Mouse (Mus musculus): ENCODE results near the gene Smarcc2. TPM values are rescaled to one million over a fixed set of nuclear protein-coding genes. Genes with fewer than 3 reads are reported as not detected.

Gene Smarcc2
- 31.0 and 34.6 TPM in 2 replicates for polyA plus RNA-seq (2015; fragmentation: Nextera tagmentation; extraction: Ambion mirVana)

GRCm38 (mm10) chr10:128458719-128459408 lies at the start of gene Smarcc2:
TSS of gene Smarcc2 (plus strand) at chr10:128459248.

GRCm38 (mm10) chr10:128411211-128412054 lies 47.6 kb upstream of the Smarcc2 start, which contains the start of the genes Nabp2 and Rnf41:
TSS of gene Nabp2 (minus strand) at chr10:128411492.
TSS of gene Rnf41 (plus strand) at chr10:128411657.

GRCm38 (mm10) chr10:128493695-128494666 lies 34.9 kb downstream of the Smarcc2 start, which contains the start of gene Myl6:
TSS of gene Myl6 (minus strand) at chr10:128494145.

DNA sequence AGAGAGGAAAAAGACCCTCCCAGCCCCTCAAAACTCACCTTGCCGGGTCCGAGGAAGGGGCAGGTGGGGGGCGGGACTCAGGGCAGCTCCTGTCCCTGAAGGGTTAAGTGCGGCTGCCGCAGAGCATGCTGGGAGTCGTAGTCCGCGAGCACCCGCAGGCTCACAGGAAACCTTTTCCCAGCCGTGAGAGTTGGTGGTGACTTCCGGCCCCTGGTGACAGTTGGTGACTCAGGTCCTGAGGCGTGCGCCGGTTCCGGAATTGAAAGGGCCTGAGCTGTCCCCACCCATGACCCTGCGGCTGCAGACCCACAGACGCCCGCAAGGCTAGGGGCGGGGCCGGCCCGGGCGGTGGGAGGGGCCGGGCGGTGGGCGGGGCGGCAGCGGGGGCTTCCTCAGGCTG lies 39.5 kb downstream of the Smarcc2 start, which contains the start of gene Myl6b:
TSS of gene Myl6b (minus strand) at position 96 of the 400 bp plus-strand sequence.

GRCm38 (mm10) chr10:128525671-128526308 lies 66.7 kb downstream of the Smarcc2 start, which contains the start of gene Esyt1:
TSS of gene Esyt1 (minus strand) at chr10:128525871.

Small RNA genes within 50 kb of the gene (microRNA-seq; reads per million reads assigned to microRNA genes)
- 0.51 to 0.64 reads per million in 2 experiments for gene Mir6916
- gene Mir8105, result 0 to 0.21 reads per million in 2 experiments

Other genes with a start within 250 kb of the Smarcc2 start
- 40.4 and 42.4 TPM in 2 replicates for gene Spryd4, start 247.4 kb upstream of the Smarcc2 start, polyA plus RNA-seq (2015; fragmentation: Nextera tagmentation; extraction: Ambion mirVana)
- gene Mip, start 233.4 kb upstream of the Smarcc2 start, polyA plus RNA-seq (2015; fragmentation: Nextera tagmentation; extraction: Ambion mirVana), result 0.06 TPM in 1 of 2 replicates, not detected in the other
- gene Timeless, start 227.2 kb upstream of the Smarcc2 start, polyA plus RNA-seq (2015; fragmentation: Nextera tagmentation; extraction: Ambion mirVana), result 7.7 and 9.4 TPM in 2 replicates
- 0.10 TPM in 1 of 2 replicates, not detected in the other for gene Apon, start 205.2 kb upstream of the Smarcc2 start, polyA plus RNA-seq (2015; fragmentation: Nextera tagmentation; extraction: Ambion mirVana)
- 0.17 and 0.60 TPM in 2 replicates for gene Apof, start 190.6 kb upstream of the Smarcc2 start, polyA plus RNA-seq (2015; fragmentation: Nextera tagmentation; extraction: Ambion mirVana)
- gene Stat2, start 188.7 kb upstream of the Smarcc2 start, polyA plus RNA-seq (2015; fragmentation: Nextera tagmentation; extraction: Ambion mirVana), result 5.2 and 6.2 TPM in 2 replicates
- not detected in 2 replicates for gene Il23a, start 160.5 kb upstream of the Smarcc2 start, polyA plus RNA-seq (2015; fragmentation: Nextera tagmentation; extraction: Ambion mirVana)
- 10.7 and 11.6 TPM in 2 replicates for gene Pan2, start 155.9 kb upstream of the Smarcc2 start, polyA plus RNA-seq (2015; fragmentation: Nextera tagmentation; extraction: Ambion mirVana)
- gene Cnpy2, start 136.8 kb upstream of the Smarcc2 start, polyA plus RNA-seq (2015; fragmentation: Nextera tagmentation; extraction: Ambion mirVana), result 172 and 198 TPM in 2 replicates
- gene Cs, start 121.5 kb upstream of the Smarcc2 start, polyA plus RNA-seq (2015; fragmentation: Nextera tagmentation; extraction: Ambion mirVana), result 392 and 409 TPM in 2 replicates
- 71.8 and 90.5 TPM in 2 replicates for gene Coq10a, start 90.3 kb upstream of the Smarcc2 start, polyA plus RNA-seq (2015; fragmentation: Nextera tagmentation; extraction: Ambion mirVana)
- 6.1 and 6.9 TPM in 2 replicates for gene Ankrd52, start 82.1 kb upstream of the Smarcc2 start, polyA plus RNA-seq (2015; fragmentation: Nextera tagmentation; extraction: Ambion mirVana)
- gene Slc39a5, start 58.0 kb upstream of the Smarcc2 start, polyA plus RNA-seq (2015; fragmentation: Nextera tagmentation; extraction: Ambion mirVana), result not detected in 2 replicates
- 44.3 and 46.0 TPM in 2 replicates for gene Nabp2, start 47.8 kb upstream of the Smarcc2 start, polyA plus RNA-seq (2015; fragmentation: Nextera tagmentation; extraction: Ambion mirVana)
- 16.0 and 17.7 TPM in 2 replicates for gene Rnf41, start 47.6 kb upstream of the Smarcc2 start, polyA plus RNA-seq (2015; fragmentation: Nextera tagmentation; extraction: Ambion mirVana)
- gene Myl6, start 34.9 kb downstream of the Smarcc2 start, polyA plus RNA-seq (2015; fragmentation: Nextera tagmentation; extraction: Ambion mirVana), result 641 and 849 TPM in 2 replicates
- gene Myl6b, start 39.4 kb downstream of the Smarcc2 start, polyA plus RNA-seq (2015; fragmentation: Nextera tagmentation; extraction: Ambion mirVana), result 7.6 and 8.2 TPM in 2 replicates
- gene Esyt1, start 66.6 kb downstream of the Smarcc2 start, polyA plus RNA-seq (2015; fragmentation: Nextera tagmentation; extraction: Ambion mirVana), result 28.4 and 33.0 TPM in 2 replicates
- gene Zc3h10, start 88.5 kb downstream of the Smarcc2 start, polyA plus RNA-seq (2015; fragmentation: Nextera tagmentation; extraction: Ambion mirVana), result 4.7 and 6.6 TPM in 2 replicates
- gene Rpl41, start 90.1 kb downstream of the Smarcc2 start, polyA plus RNA-seq (2015; fragmentation: Nextera tagmentation; extraction: Ambion mirVana), result 2,311 and 2,586 TPM in 2 replicates
- 73.4 and 83.9 TPM in 2 replicates for gene Pa2g4, start 106.7 kb downstream of the Smarcc2 start, polyA plus RNA-seq (2015; fragmentation: Nextera tagmentation; extraction: Ambion mirVana)
- gene Erbb3, start 130.4 kb downstream of the Smarcc2 start, polyA plus RNA-seq (2015; fragmentation: Nextera tagmentation; extraction: Ambion mirVana), result 8.4 and 9.2 TPM in 2 replicates
- 419 and 480 TPM in 2 replicates for gene Rps26, start 167.5 kb downstream of the Smarcc2 start, polyA plus RNA-seq (2015; fragmentation: Nextera tagmentation; extraction: Ambion mirVana)
- 0.54 and 0.66 TPM in 2 replicates for gene Ikzf4, start 186.7 kb downstream of the Smarcc2 start, polyA plus RNA-seq (2015; fragmentation: Nextera tagmentation; extraction: Ambion mirVana)
- 12.8 and 16.8 TPM in 2 replicates for gene Suox, start 214.8 kb downstream of the Smarcc2 start, polyA plus RNA-seq (2015; fragmentation: Nextera tagmentation; extraction: Ambion mirVana)
- gene Rab5b, start 237.0 kb downstream of the Smarcc2 start, polyA plus RNA-seq (2015; fragmentation: Nextera tagmentation; extraction: Ambion mirVana), result 58.5 and 60.0 TPM in 2 replicates
- 1.7 and 1.9 TPM in 2 replicates for gene Pmel, start 244.9 kb downstream of the Smarcc2 start, polyA plus RNA-seq (2015; fragmentation: Nextera tagmentation; extraction: Ambion mirVana)
- 38.7 and 40.5 TPM in 2 replicates for gene Cdk2, start 245.8 kb downstream of the Smarcc2 start, polyA plus RNA-seq (2015; fragmentation: Nextera tagmentation; extraction: Ambion mirVana)

Data from skeletal muscle tissue, postnatal 0 days (tissue).